Mouse (Mus musculus) heart, adult 9 months (tissue): ENCODE data around the gene Gm14632.
"Not testable (repeated sequence)": the region's sequence is repeated elsewhere in the genome, so short reads cannot be mapped to it uniquely, and the experiment has no call there.

Experiments used
- DNase-seq, 2 experiments: peaks; one replicate each; pipeline ENCODE4 v3.0.0; 2022; ENCODE audit warnings: low spot score in 2 of 2

Gm14632 gene

DNA sequence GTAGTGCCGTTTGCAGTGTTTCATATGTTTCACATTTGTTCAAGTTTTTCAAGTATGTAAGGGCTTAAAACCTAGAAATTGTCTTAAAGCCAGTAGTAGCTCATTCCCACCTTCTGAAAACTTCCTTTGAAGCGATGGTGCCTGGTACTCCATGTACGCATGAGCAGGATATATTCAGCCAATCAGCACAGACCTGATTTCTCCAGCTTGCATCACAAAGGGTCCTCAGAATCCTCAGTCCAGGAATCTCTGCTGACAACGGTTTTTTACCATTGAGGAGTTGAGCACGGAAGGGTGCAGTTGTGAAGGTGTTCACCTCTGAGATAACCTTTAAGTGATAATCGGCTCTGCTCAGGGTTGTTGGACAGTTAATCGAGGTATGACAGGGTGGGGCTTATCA, at the start of gene Gm14632:
Gene Gm14632, plus strand, starts transcription at position 301 of the 400 bp plus-strand sequence.
- DNase-seq: not testable (repeated sequence)
